Mouse (Mus musculus) limb, embryonic 15.5 days (tissue): ENCODE measurements around the gene Btnl1. TPM values are rescaled to one million over a fixed set of nuclear protein-coding genes. Genes with fewer than 3 reads are reported as not detected.

ENCODE experiments used
- ATAC-seq: fragments of 200-750 bp; cut with Nextera tagmentation; 2 replicates; pipeline ENCODE4 v1.8.0; 2017; ENCODE audit warnings: low read depth, moderate TSS enrichment; ENCODE audit not compliant: insufficient number of reproducible peaks, low FRiP score, low TSS enrichment
- H3K27ac ChIP-seq: fragments of 300-500 bp; sonication (generic); 2 replicates; pipeline ENCODE4 v1.5.1; 2015; ENCODE audit warnings: moderate library complexity, mild to moderate bottlenecking, inconsistent platforms
- H3K27me3 ChIP-seq: fragments of 300-500 bp; sonication (generic); 2 replicates; pipeline ENCODE4 v1.6.1; 2015; ENCODE audit warnings: inconsistent platforms
- H3K36me3 ChIP-seq: fragments of 300-500 bp; sonication (generic); 2 replicates; pipeline ENCODE4 v1.6.1; 2015; ENCODE audit warnings: inconsistent platforms
- H3K4me1 ChIP-seq: fragments of 300-500 bp; sonication (generic); 2 replicates; pipeline ENCODE4 v1.6.1; 2015; ENCODE audit warnings: inconsistent platforms
- H3K4me2 ChIP-seq: fragments of 300-500 bp; sonication (generic); 2 replicates; pipeline ENCODE4 v1.6.1; 2015; ENCODE audit warnings: mild to moderate bottlenecking, inconsistent platforms
- H3K4me3 ChIP-seq: fragments of 300-500 bp; sonication (generic); 2 replicates; pipeline ENCODE4 v1.5.1; 2015; ENCODE audit warnings: mild to moderate bottlenecking, inconsistent platforms
- H3K9ac ChIP-seq: fragments of 300-500 bp; sonication (generic); 2 replicates; pipeline ENCODE4 v1.6.1; 2015; ENCODE audit warnings: inconsistent platforms
- H3K9me3 ChIP-seq: fragments of 300-500 bp; sonication (generic); 2 replicates; pipeline ENCODE4 v1.6.1; 2016; ENCODE audit warnings: inconsistent platforms
- WGBS: fragments of 180-500 bp; shearing (Covaris S2); methylation state at CpG from one replicate; pipeline ENCODE4 v1.1.7; 2015; 5-methylcytosine and 5-hydroxymethylcytosine counted together
- polyA plus RNA-seq: library from polyadenylated mRNA; unstranded; fragments of >200 nt; fragmentation: Nextera tagmentation; extraction: Ambion mirVana; gene quantifications from 2 replicates; pipeline ENCODE4 v1.2.1, GENCODE M21; 2015

Btnl1 gene
- polyA plus RNA-seq, 1 experiment from 2014 or later, result not detected

- no peak overlapping the region for H3K27ac ChIP-seq
- no peak overlapping the region for H3K9ac ChIP-seq
- H3K4me2 ChIP-seq, result no peak overlapping the region
- peaks cover 7% of the 10 kb centered on the region for H3K4me1 ChIP-seq
- peaks cover 7% of the 10 kb centered on the region; the same call in 1 of the 2 replicates for H3K27me3 ChIP-seq
- H3K4me3 ChIP-seq, result no peak overlapping the region
- ATAC-seq, result no peak
- H3K36me3 ChIP-seq, result no peaks in the 10 kb centered on the region
- H3K9me3 ChIP-seq, result no peaks in the 10 kb centered on the region
- 68% methylated on average over 7 of the region's 7 CpGs for WGBS
These were observed 14.6 kb downstream of the Btnl1 start for GRCm38 (mm10) chr17:34391507-34391906.

- no peaks in the 10 kb centered on the region for H3K36me3 ChIP-seq
- WGBS, result 3% methylated on average over 24 of the region's 24 CpGs
- peaks cover 7% of the 10 kb centered on the region for H3K4me1 ChIP-seq
- no peak overlapping the region for H3K27ac ChIP-seq
- H3K9ac ChIP-seq, result no peak overlapping the region
- no peak for ATAC-seq
- H3K9me3 ChIP-seq, result no peaks in the 10 kb centered on the region
- peak overlapping the region; percentile 62 for H3K4me2 ChIP-seq
- H3K4me3 ChIP-seq, result peak overlapping the region; percentile 39
- H3K27me3 ChIP-seq, result peaks cover 7% of the 10 kb centered on the region; the same call in 1 of the 2 replicates
These were observed 15.4 kb downstream of the Btnl1 start for GRCm38 (mm10) chr17:34392321-34392720.

- Histone ChIP-seq H3K4me1 (peaks cover under 1% of the 10 kb centered on the region), H3K9me3 (no peaks in the 10 kb centered on the region), H3K27me3 (no peaks in the 10 kb centered on the region), H3K9ac (no peak overlapping the region), H3K4me3 (no peak overlapping the region), H3K4me2 (no peak overlapping the region), H3K36me3 (no peaks in the 10 kb centered on the region), H3K27ac (no peak overlapping the region)
- 61% methylated on average over 5 of the region's 5 CpGs for WGBS
- no peak for ATAC-seq
These were observed 20.4 kb downstream of the Btnl1 start for GRCm38 (mm10) chr17:34397357-34397756.

GRCm38 (mm10) chr17:34398058-34398710, 21.3 kb downstream of the Btnl1 start:
- Histone ChIP-seq H3K4me1 (no peaks in the 10 kb centered on the region), H3K36me3 (no peaks in the 10 kb centered on the region), H3K9me3 (no peaks in the 10 kb centered on the region), H3K9ac (peak overlapping the region; percentile 40; the same call in 1 of the 2 replicates), H3K27me3 (no peaks in the 10 kb centered on the region), H3K4me3 (peak overlapping the region; percentile 58), H3K27ac (peak overlapping the region; percentile 84; the same call in 1 of the 2 replicates), H3K4me2 (peak overlapping the region; percentile 77)
- WGBS, result 10% methylated on average over 9 of the region's 9 CpGs
- peak; percentile 64 for ATAC-seq

- no peaks in the 10 kb centered on the region for H3K4me1 ChIP-seq
- no peaks in the 10 kb centered on the region for H3K36me3 ChIP-seq
- peak within 1 kb of the TSS; percentile 77 for H3K4me2 ChIP-seq
- peak within 1 kb of the TSS; percentile 58 for H3K4me3 ChIP-seq
- peak; percentile 89 for ATAC-seq
- H3K9me3 ChIP-seq, result no peaks in the 10 kb centered on the region
- H3K27ac ChIP-seq, result peak within 1 kb of the TSS; percentile 84
- no peaks in the 10 kb centered on the region for H3K27me3 ChIP-seq
- H3K9ac ChIP-seq, result peak within 1 kb of the TSS; percentile 40; the same call in 1 of the 2 replicates
- WGBS, result 8% methylated on average over 34 of the region's 34 CpGs
These were observed 21.9 kb downstream of the Btnl1 start, which contains the start of gene BC051142 for GRCm38 (mm10) chr17:34398711-34399393. Gene BC051142, plus strand, starts transcription at chr17:34398820.

GRCm38 (mm10) chr17:34399394-34399715, 22.4 kb downstream of the Btnl1 start:
- Histone ChIP-seq H3K4me1 (no peaks in the 10 kb centered on the region), H3K4me2 (peak overlapping the region; percentile 77), H3K27me3 (no peaks in the 10 kb centered on the region), H3K27ac (no peak overlapping the region), H3K36me3 (no peaks in the 10 kb centered on the region), H3K4me3 (peak overlapping the region; percentile 58), H3K9me3 (no peaks in the 10 kb centered on the region), H3K9ac (no peak overlapping the region)
- no peak for ATAC-seq
- 51% methylated on average over 4 of the region's 4 CpGs for WGBS

- ATAC-seq, result no peak
- Histone ChIP-seq H3K27me3 (0 out of 2 replicates have a peak, but pooled peaks cover 12% of the 10 kb centered on the region), H3K4me2 (no peak overlapping the region), H3K36me3 (no peaks in the 10 kb centered on the region), H3K27ac (no peak overlapping the region), H3K4me3 (no peak overlapping the region), H3K9ac (no peak overlapping the region), H3K4me1 (no peaks in the 10 kb centered on the region), H3K9me3 (no peaks in the 10 kb centered on the region)
- WGBS, result 19% methylated on average over 6 of the region's 6 CpGs
These were observed 34.2 kb downstream of the Btnl1 start for GRCm38 (mm10) chr17:34411117-34411516.

GRCm38 (mm10) chr17:34420014-34420413, 43.1 kb downstream of the Btnl1 start:
- no peaks in the 10 kb centered on the region for H3K36me3 ChIP-seq
- H3K27me3 ChIP-seq, result no peaks in the 10 kb centered on the region
- no peaks in the 10 kb centered on the region for H3K9me3 ChIP-seq
- no peak overlapping the region for H3K4me3 ChIP-seq
- no peak overlapping the region for H3K27ac ChIP-seq
- WGBS, result 68% methylated on average over 7 of the region's 7 CpGs
- no peak for ATAC-seq
- no peaks in the 10 kb centered on the region for H3K4me1 ChIP-seq
- no peak overlapping the region for H3K4me2 ChIP-seq
- no peak overlapping the region for H3K9ac ChIP-seq

GRCm38 (mm10) chr17:34427597-34427996, 50.7 kb downstream of the Btnl1 start:
- H3K9me3 ChIP-seq, result no peaks in the 10 kb centered on the region
- no peak overlapping the region for H3K4me2 ChIP-seq
- H3K9ac ChIP-seq, result no peak overlapping the region
- H3K27me3 ChIP-seq, result no peaks in the 10 kb centered on the region
- no peaks in the 10 kb centered on the region for H3K4me1 ChIP-seq
- no peaks in the 10 kb centered on the region for H3K36me3 ChIP-seq
- H3K4me3 ChIP-seq, result no peak overlapping the region
- ATAC-seq, result no peak
- no peak overlapping the region for H3K27ac ChIP-seq

Other genes starting within 250 kb of the Btnl1 start
- 0.37 and 0.38 TPM in 2 replicates for gene H2-DMb2, start 233.8 kb upstream of the Btnl1 start, polyA plus RNA-seq
- gene H2-DMb1, start 224.1 kb upstream of the Btnl1 start, polyA plus RNA-seq, result 2.6 and 3.3 TPM in 2 replicates
- gene Tap1, start 189.6 kb upstream of the Btnl1 start, polyA plus RNA-seq, result 13.2 and 13.4 TPM in 2 replicates
- 3.1 and 3.4 TPM in 2 replicates for gene Psmb9, start 189.4 kb upstream of the Btnl1 start, polyA plus RNA-seq
- 11.7 and 12.1 TPM in 2 replicates for gene Psmb8, start 179.4 kb upstream of the Btnl1 start, polyA plus RNA-seq
- gene Tap2, start 173.6 kb upstream of the Btnl1 start, polyA plus RNA-seq, result 5.9 and 6.1 TPM in 2 replicates
- 0.32 TPM in 1 of 2 replicates, not detected in the other for gene H2-Ob, start 138.2 kb upstream of the Btnl1 start, polyA plus RNA-seq
- gene H2-Ab1, start 119.4 kb upstream of the Btnl1 start, polyA plus RNA-seq, result 5.8 and 7.5 TPM in 2 replicates
- gene H2-Aa, start 89.3 kb upstream of the Btnl1 start, polyA plus RNA-seq, result 2.9 and 3.3 TPM in 2 replicates
- 3.3 and 3.8 TPM in 2 replicates for gene H2-Eb1, start 71.3 kb upstream of the Btnl1 start, polyA plus RNA-seq
- not detected in 2 replicates for gene H2-Eb2, start 51.5 kb upstream of the Btnl1 start, polyA plus RNA-seq
- gene Btnl2, start 22.3 kb upstream of the Btnl1 start, polyA plus RNA-seq, result 0.20 TPM in 2 replicates
- gene BC051142, start 21.7 kb downstream of the Btnl1 start, polyA plus RNA-seq, result 0.61 TPM in 1 of 2 replicates, not detected in the other
- gene Btnl4, start 100.2 kb downstream of the Btnl1 start, polyA plus RNA-seq, result not detected in 2 replicates
- not detected in 2 replicates for gene Btnl6, start 140.2 kb downstream of the Btnl1 start, polyA plus RNA-seq
- 3.4 and 5.9 TPM in 2 replicates for gene Notch4, start 187.1 kb downstream of the Btnl1 start, polyA plus RNA-seq
- gene Gpsm3, start 212.7 kb downstream of the Btnl1 start, polyA plus RNA-seq, result 7.2 and 10.1 TPM in 2 replicates
- 9.6 and 9.8 TPM in 2 replicates for gene Pbx2, start 214.1 kb downstream of the Btnl1 start, polyA plus RNA-seq
- 2.0 and 2.5 TPM in 2 replicates for gene Ager, start 220.7 kb downstream of the Btnl1 start, polyA plus RNA-seq
- gene Rnf5, start 226.6 kb downstream of the Btnl1 start, polyA plus RNA-seq, result 107 and 111 TPM in 2 replicates
- gene Agpat1, start 227.1 kb downstream of the Btnl1 start, polyA plus RNA-seq, result 45.8 and 50.6 TPM in 2 replicates
- gene Egfl8, start 238.8 kb downstream of the Btnl1 start, polyA plus RNA-seq, result 8.3 and 13.4 TPM in 2 replicates